Mouse (Mus musculus) mature B cell (primary cell): ENCODE results near the gene Sap30bp.

ENCODE experiments used
- in situ Hi-C: fragments of 300-500 bp; cut with MboI; formaldehyde crosslinking; loops from 2 replicates; pipeline ENCODE4 v1.14.3; 2019

Gene Sap30bp

GRCm38 (mm10) chr11:115904956-115905790 is 27.9 kb upstream of the Sap30bp start:
- in situ Hi-C loops, result no loop called here

GRCm38 (mm10) chr11:115906116-115906515 is 27.0 kb upstream of the Sap30bp start:
- in situ Hi-C loops, result no loop called here

GRCm38 (mm10) chr11:115906521-115906920 is 26.6 kb upstream of the Sap30bp start:
- in situ Hi-C loops, result no loop called here

- in situ Hi-C loops, result no loop called here
These were observed 21.9 kb upstream of the Sap30bp start for GRCm38 (mm10) chr11:115911134-115911561.

- in situ Hi-C loops, result no loop called here
These were observed 21.3 kb upstream of the Sap30bp start, which contains the start of gene Smim6 for GRCm38 (mm10) chr11:115911632-115912376. Gene Smim6 (plus strand): TSS chr11:115912017.

- in situ Hi-C loops, result no loop called here
These were observed 16.5 kb upstream of the Sap30bp start for GRCm38 (mm10) chr11:115916579-115916978.

- in situ Hi-C loops, result no loop called here
These were observed 14.4 kb upstream of the Sap30bp start for GRCm38 (mm10) chr11:115918637-115919036.

GRCm38 (mm10) chr11:115919073-115919472 is 14.0 kb upstream of the Sap30bp start:
- in situ Hi-C loops, result no loop called here

GRCm38 (mm10) chr11:115920110-115920818 is 12.8 kb upstream of the Sap30bp start:
- in situ Hi-C loops, result no loop called here

GRCm38 (mm10) chr11:115921986-115922385 is 11.1 kb upstream of the Sap30bp start:
- in situ Hi-C loops, result no loop called here

GRCm38 (mm10) chr11:115929031-115929430 is 4.1 kb upstream of the Sap30bp start:
- in situ Hi-C loops, result no loop called here

- in situ Hi-C loops, result loop anchor here (5.0 kb wide), 1 partner anchor 77 kb away; no protein-coding TSS in a partner anchor
These were observed 3.3 kb upstream of the Sap30bp start for GRCm38 (mm10) chr11:115929818-115930217.

- in situ Hi-C loops, result loop anchor here (5.0 kb wide), 1 partner anchor 76 kb away; no protein-coding TSS in a partner anchor
These were observed 1.8 kb upstream of the Sap30bp start for GRCm38 (mm10) chr11:115931235-115931634.

GRCm38 (mm10) chr11:115933747-115934110 is 647 bp downstream of the Sap30bp start:
- in situ Hi-C loops, result loop anchor here (5.0 kb wide), 1 partner anchor 74 kb away; no protein-coding TSS in a partner anchor

GRCm38 (mm10) chr11:115939690-115940329 is 6.7 kb downstream of the Sap30bp start:
- in situ Hi-C loops, result no loop called here

- in situ Hi-C loops, result no loop called here
These were observed 8.9 kb downstream of the Sap30bp start for GRCm38 (mm10) chr11:115941980-115942379.

- in situ Hi-C loops, result no loop called here
These were observed 12.2 kb downstream of the Sap30bp start for GRCm38 (mm10) chr11:115945247-115945646.

- in situ Hi-C loops, result no loop called here
These were observed 13.2 kb downstream of the Sap30bp start for GRCm38 (mm10) chr11:115946221-115946828.

- in situ Hi-C loops, result no loop called here
These were observed 15.2 kb downstream of the Sap30bp start for GRCm38 (mm10) chr11:115948316-115948715.

GRCm38 (mm10) chr11:115950719-115951118 is 17.6 kb downstream of the Sap30bp start:
- in situ Hi-C loops, result no loop called here

- in situ Hi-C loops, result no loop called here
These were observed 21.6 kb downstream of the Sap30bp start for GRCm38 (mm10) chr11:115954712-115955111.
